Mouse (Mus musculus): Measurements from ENCODE around the gene Mob3a.

GRCm38 (mm10) chr10:80727369-80728127 is 25.8 kb upstream of the Mob3a start:
- no peak for TF ChIP-seq CTCF (IDR thresholded peaks at IDR 0.05; ENCODE audit: borderline replicate concordance, control insufficient read depth, extremely low read depth, insufficient read depth, low read length, poor library complexity)
- no peak for TF ChIP-seq POLR2A (IDR thresholded peaks at IDR 0.05; ENCODE audit: control insufficient read depth, extremely low read depth, insufficient read depth, low read length, poor library complexity)
